10 mouse cellular contexts compared by ENCODE assay signal in the genomic region with DNA sequence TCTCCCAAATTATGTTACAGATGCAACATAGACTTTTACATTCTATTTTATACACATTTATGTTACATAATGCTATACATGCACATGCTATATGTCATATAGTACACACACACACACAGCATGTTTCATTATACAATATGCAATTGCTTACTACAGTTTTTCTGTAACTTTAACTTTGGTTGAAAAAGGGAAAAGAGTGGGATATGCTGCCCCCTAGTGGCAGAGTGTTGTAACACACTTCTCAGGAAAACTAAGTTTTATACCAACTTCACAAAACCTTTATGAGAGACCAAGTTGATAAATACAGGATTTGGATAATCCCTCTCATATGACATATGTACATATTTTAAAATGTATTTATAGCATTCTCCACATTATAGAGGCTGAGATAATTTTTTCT. TPM values are rescaled to one million over a fixed set of nuclear protein-coding genes. Genes with fewer than 3 reads are reported as not detected.
DNase-seq lines count a peak whose midpoint lies in the region; ATAC-seq and TF ChIP-seq lines count a peak whose summit lies in the region.
"Had no signal": no experiment of that assay in that cellular context is flagged by ENCODE, and none has a peak within 500 bp of the region (broad histone marks: within the 10 kb centered on the region; RNA-seq: fewer than 3 reads in every experiment).

No protein-coding gene starts in this region.

- TF ChIP-seq CTCF in brain, embryonic 14.5 days (IDR thresholded peaks at IDR 0.05; ENCODE audit: borderline replicate concordance, extremely low read depth, insufficient read depth, insufficient read length), result no peak
- TF ChIP-seq CTCF in liver, embryonic 14.5 days (IDR thresholded peaks at IDR 0.05; ENCODE audit: low read depth), result peak; percentile 75

- no peak for TF ChIP-seq POLR2A in brain, embryonic 14.5 days (IDR thresholded peaks at IDR 0.05; ENCODE audit: borderline replicate concordance, extremely low read depth, insufficient read depth, insufficient read length, poor library complexity, severe bottlenecking)

- DNase-seq in cerebellum, adult 18-20 months, result peak; percentile 56 to 78
- peak; percentile 84 for DNase-seq in midbrain, embryonic 14.5 days
- peak; percentile 78 for DNase-seq in brain, embryonic 14.5 days (ENCODE audit: low read depth)
- peak; percentile 25 for DNase-seq in gastrocnemius, postnatal 14 days
- no peak for DNase-seq in liver, embryonic 14.5 days (ENCODE audit: low read depth in 3 of 3, low spot score in 3 of 3)
- DNase-seq in spleen, postnatal 36 days (ENCODE audit: low spot score in 2 of 2), result peak; percentile 10 to 45

- H3K9ac ChIP-seq in midbrain, embryonic 14.5 days (replicated peaks; ENCODE audit: low read length), result no peak overlapping the region
- no peak overlapping the region for H3K9ac ChIP-seq in midbrain, embryonic 15.5 days
- no peak overlapping the region for H3K9ac ChIP-seq in liver, embryonic 14.5 days (replicated peaks)
- H3K9ac ChIP-seq: heart, embryonic 15.5 days had no signal

- no peaks in the 10 kb centered on the region for H3K9me3 ChIP-seq in midbrain, embryonic 14.5 days (ENCODE audit: control insufficient read depth, low read length)
- H3K9me3 ChIP-seq in midbrain, embryonic 15.5 days, result no peaks in the 10 kb centered on the region
- H3K9me3 ChIP-seq in liver, embryonic 14.5 days (ENCODE audit: control insufficient read depth, low read length), result no peaks in the 10 kb centered on the region
- H3K9me3 ChIP-seq: heart, embryonic 15.5 days had no signal

- H3K4me3 ChIP-seq in midbrain, embryonic 14.5 days (replicated peaks; ENCODE audit: low read depth, low read length), result no peak overlapping the region
- no peak overlapping the region for H3K4me3 ChIP-seq in midbrain, embryonic 15.5 days
- H3K4me3 ChIP-seq in liver, embryonic 14.5 days (ENCODE audit: insufficient read depth in 1 of 2, low read depth in 2 of 2, low read length in 2 of 2), result no peak overlapping the region
- H3K4me3 ChIP-seq: heart, embryonic 15.5 days; myocyte had no signal

- H3K36me3 ChIP-seq in midbrain, embryonic 14.5 days (ENCODE audit: control insufficient read depth, insufficient read depth, low read length), result no peaks in the 10 kb centered on the region
- no peaks in the 10 kb centered on the region for H3K36me3 ChIP-seq in midbrain, embryonic 15.5 days (replicated peaks)
- no peaks in the 10 kb centered on the region for H3K36me3 ChIP-seq in liver, embryonic 14.5 days (replicated peaks; ENCODE audit: control insufficient read depth, insufficient read depth, low read depth)
- H3K36me3 ChIP-seq: heart, embryonic 15.5 days had no signal

- ATAC-seq in cerebellum, adult (ENCODE audit: insufficient number of reproducible peaks, low FRiP score, low TSS enrichment), result no peak
- ATAC-seq in midbrain, embryonic 14.5 days (ENCODE audit: low FRiP score, low TSS enrichment), result no peak
- ATAC-seq in midbrain, embryonic 15.5 days (replicated peaks), result no peak
- no peak for ATAC-seq in liver, embryonic 14.5 days (ENCODE audit: insufficient read depth)

- H3K4me2 ChIP-seq in midbrain, embryonic 14.5 days (ENCODE audit: low read length), result no peak overlapping the region
- no peak overlapping the region for H3K4me2 ChIP-seq in midbrain, embryonic 15.5 days
- H3K4me2 ChIP-seq in liver, embryonic 14.5 days (ENCODE audit: low read depth), result no peak overlapping the region
- H3K4me2 ChIP-seq: heart, embryonic 15.5 days had no signal

- H3K27ac ChIP-seq in midbrain, embryonic 14.5 days (replicated peaks; ENCODE audit: low read depth, low read length), result no peak overlapping the region
- H3K27ac ChIP-seq in midbrain, embryonic 15.5 days, result no peak overlapping the region
- no peak overlapping the region for H3K27ac ChIP-seq in liver, embryonic 14.5 days
- H3K27ac ChIP-seq: heart, embryonic 15.5 days had no signal

- no peak for TF ChIP-seq EP300 in liver, embryonic 14.5 days (IDR thresholded peaks at IDR 0.05; ENCODE audit: low read depth)

- intact Hi-C loops in gastrocnemius, postnatal 14 days (cut with DNase I; ENCODE audit: low total_unique reads), result loop anchor here (5.0 kb wide), 1 partner anchor 120 kb away; a partner anchor contains a TSS

- H3K27me3 ChIP-seq in midbrain, embryonic 14.5 days (ENCODE audit: control insufficient read depth, insufficient read depth, low read length), result no peaks in the 10 kb centered on the region
- H3K27me3 ChIP-seq in midbrain, embryonic 15.5 days (replicated peaks), result peaks cover 7% of the 10 kb centered on the region
- no peaks in the 10 kb centered on the region for H3K27me3 ChIP-seq in liver, embryonic 14.5 days (ENCODE audit: control insufficient read depth, insufficient read depth, low read length)

- H3K4me1 ChIP-seq in midbrain, embryonic 14.5 days (ENCODE audit: control insufficient read depth, insufficient read depth, low read length), result peaks cover 5% of the 10 kb centered on the region; the same call in 1 of the 2 replicates
- peaks cover 12% of the 10 kb centered on the region; the same call in 1 of the 2 replicates for H3K4me1 ChIP-seq in midbrain, embryonic 15.5 days
- H3K4me1 ChIP-seq in liver, embryonic 14.5 days (replicated peaks; ENCODE audit: control insufficient read depth in 2 of 2, insufficient read depth in 2 of 2, low read length in 1 of 2), result no peaks in the 10 kb centered on the region

RNA-seq across cellular contexts. Expression of a gene that starts 51.6 kb away (rescaled TPM):
- 31.5 and 41.0 TPM in 2 replicates for polyA plus RNA-seq in midbrain, embryonic 14.5 days (2014; fragmentation: Nextera tagmentation; extraction: Ambion mirVana)
- polyA plus RNA-seq in midbrain, embryonic 15.5 days (2015; fragmentation: Nextera tagmentation; extraction: Ambion mirVana), result 68.8 and 79.6 TPM in 2 replicates
- 59.4 and 61.2 TPM in 2 replicates for polyA plus RNA-seq in brain, embryonic 14.5 days (2012; rRNA removed)
- total RNA-seq in gastrocnemius, postnatal 14 days (2021), result 1 to 10 TPM; 5.2 to 6.2 TPM
- 1.2 and 1.4 TPM in 2 replicates for polyA plus RNA-seq in liver, embryonic 14.5 days (2012; rRNA removed)
- polyA plus RNA-seq in liver, embryonic 14.5 days (2014; fragmentation: Nextera tagmentation; extraction: Ambion mirVana), result 0.44 and 0.77 TPM in 2 replicates

Comparison
In these comparisons a context has a peak if more than half of its experiments do, and no peak if none do; other contexts are left out.
1. DNase-seq: peak in cerebellum, adult 18-20 months (2 of 2), midbrain, embryonic 14.5 days (single experiment), brain, embryonic 14.5 days (single experiment), gastrocnemius, postnatal 14 days (single experiment) and spleen, postnatal 36 days (2 of 2); none in liver, embryonic 14.5 days (0 of 3).
2. RNA of a gene that starts 51.6 kb away (polyA plus RNA-seq): 68.8 to 79.6 TPM in midbrain, embryonic 15.5 days, 59.4 to 61.2 TPM in brain, embryonic 14.5 days and 31.5 to 41.0 TPM in midbrain, embryonic 14.5 days; 0.44 to 1.4 TPM in liver, embryonic 14.5 days; every median in the first group is over 10 times any median in the second.